Mouse (Mus musculus) bone marrow, adult 2 months (tissue): ENCODE data around the gene Cryba4. TPM values are rescaled to one million over a fixed set of nuclear protein-coding genes. Genes with fewer than 3 reads are reported as not detected.

Experiments
- H3K27ac ChIP-seq: fragments of 200-500 bp; 2 replicates; pipeline ENCODE4 v1.5.1; 2012; ENCODE audit warnings: low read depth, mild to moderate bottlenecking, control low read depth, inconsistent platforms, low read length; ENCODE audit not compliant: control insufficient read depth, poor library complexity, insufficient read depth
- H3K4me1 ChIP-seq: fragments of 200-500 bp; 2 replicates; pipeline ENCODE4 v1.6.1; 2011; ENCODE audit warnings: low read length; ENCODE audit not compliant: control insufficient read depth, insufficient read depth
- H3K4me3 ChIP-seq: fragments of 200-500 bp; replicated peaks from 2 replicates; pipeline ENCODE3; 2011; ENCODE audit warnings: mild to moderate bottlenecking, low read depth, low read length, control low read depth; ENCODE audit not compliant: control insufficient read depth
- CTCF ChIP-seq: fragments of 200-500 bp; IDR thresholded peaks from 2 replicates; pipeline ENCODE4 v1.5.1; 2011; ENCODE audit warnings: low read length, control low read depth; ENCODE audit not compliant: control insufficient read depth, insufficient read depth
- POLR2A ChIP-seq: fragments of 200-500 bp; IDR thresholded peaks from 2 replicates; pipeline ENCODE4 v1.6.1; 2011; ENCODE audit warnings: low read depth, mild to moderate bottlenecking, control low read depth, low read length, borderline replicate concordance; ENCODE audit not compliant: control insufficient read depth
- WGBS: fragments of 180-500 bp; shearing (Covaris S2); methylation state at CpG from one replicate; pipeline ENCODE4 v1.1.7; 2018; 5-methylcytosine and 5-hydroxymethylcytosine counted together
- polyA plus RNA-seq: library from polyadenylated mRNA; stranded (reverse); fragments of >200 nt; gene quantifications from 2 replicates; pipeline ENCODE4 v1.2.4, GENCODE M21; 2011; ENCODE audit warnings: low replicate concordance; ENCODE audit not compliant: missing spikeins, insufficient read depth, insufficient read length

Gene Cryba4
- polyA plus RNA-seq, 1 experiment, result 3.4 TPM

GRCm38 (mm10) chr5:112265110-112265509, 12.8 kb upstream of the Cryba4 start:
- peaks cover 12% of the 10 kb centered on the region for H3K4me1 ChIP-seq
- WGBS, result 60% methylated on average over 5 of the region's 5 CpGs
- no peak for TF ChIP-seq CTCF
- no peak for TF ChIP-seq POLR2A
- peak overlapping the region; percentile 86; the same call in 1 of the 2 replicates for H3K27ac ChIP-seq
- H3K4me3 ChIP-seq, result no peak overlapping the region

- Histone ChIP-seq H3K27ac (no peak overlapping the region), H3K4me1 (peaks cover 12% of the 10 kb centered on the region), H3K4me3 (no peak overlapping the region)
- TF ChIP-seq POLR2A (no peak), CTCF (no peak)
- WGBS, result 69% methylated on average over 7 of the region's 7 CpGs
Measured at GRCm38 (mm10) chr5:112264099-112264498, 11.8 kb upstream of the Cryba4 start.

- WGBS, result 29% methylated on average over 3 of the region's 3 CpGs
- no peak overlapping the region for H3K4me3 ChIP-seq
- H3K4me1 ChIP-seq, result peaks cover 10% of the 10 kb centered on the region
- TF ChIP-seq CTCF (no peak), POLR2A (no peak)
- no peak overlapping the region for H3K27ac ChIP-seq
Measured at GRCm38 (mm10) chr5:112260818-112261217, 8.5 kb upstream of the Cryba4 start.

GRCm38 (mm10) chr5:112259862-112260650, 7.7 kb upstream of the Cryba4 start:
- WGBS, result 49% methylated on average over 16 of the region's 16 CpGs
- Histone ChIP-seq H3K27ac (no peak overlapping the region), H3K4me3 (no peak overlapping the region), H3K4me1 (peaks cover 5% of the 10 kb centered on the region)
- TF ChIP-seq POLR2A (no peak), CTCF (no peak)

GRCm38 (mm10) chr5:112257896-112258295, 5.6 kb upstream of the Cryba4 start:
- TF ChIP-seq CTCF (no peak), POLR2A (no peak)
- Histone ChIP-seq H3K4me1 (peaks cover 11% of the 10 kb centered on the region), H3K27ac (no peak overlapping the region), H3K4me3 (no peak overlapping the region)
- 87% methylated on average over 3 of the region's 3 CpGs for WGBS

GRCm38 (mm10) chr5:112256457-112256856, 4.1 kb upstream of the Cryba4 start:
- WGBS, result 70% methylated on average over 9 of the region's 9 CpGs
- TF ChIP-seq CTCF (no peak), POLR2A (no peak)
- H3K4me3 ChIP-seq, result no peak overlapping the region
- no peak overlapping the region for H3K27ac ChIP-seq
- peaks cover 22% of the 10 kb centered on the region for H3K4me1 ChIP-seq

- Histone ChIP-seq H3K4me1 (peaks cover 23% of the 10 kb centered on the region), H3K27ac (no peak within 1 kb of the TSS), H3K4me3 (no peak within 1 kb of the TSS)
- WGBS, result 69% methylated on average over 3 of the region's 3 CpGs
- TF ChIP-seq CTCF (no peak), POLR2A (no peak)
Measured at GRCm38 (mm10) chr5:112255426-112255825, 3.1 kb upstream of the Cryba4 start, which contains the start of gene Crybb1. Gene Crybb1 (plus strand): TSS chr5:112255815.

GRCm38 (mm10) chr5:112254282-112254806, 2.0 kb upstream of the Cryba4 start:
- Histone ChIP-seq H3K4me1 (peaks cover 22% of the 10 kb centered on the region), H3K4me3 (no peak overlapping the region), H3K27ac (peak overlapping the region; percentile 30; the same call in 1 of the 2 replicates)
- WGBS, result 9% methylated on average over 7 of the region's 7 CpGs
- no peak for TF ChIP-seq POLR2A
- TF ChIP-seq CTCF, result no peak
